Mouse (Mus musculus): Measurements from ENCODE around the gene Mef2d. TPM values are rescaled to one million over a fixed set of nuclear protein-coding genes. Genes with fewer than 3 reads are reported as not detected.

The Mef2d gene
- polyA plus RNA-seq, 1 experiment, result 60.2 TPM

DNA sequence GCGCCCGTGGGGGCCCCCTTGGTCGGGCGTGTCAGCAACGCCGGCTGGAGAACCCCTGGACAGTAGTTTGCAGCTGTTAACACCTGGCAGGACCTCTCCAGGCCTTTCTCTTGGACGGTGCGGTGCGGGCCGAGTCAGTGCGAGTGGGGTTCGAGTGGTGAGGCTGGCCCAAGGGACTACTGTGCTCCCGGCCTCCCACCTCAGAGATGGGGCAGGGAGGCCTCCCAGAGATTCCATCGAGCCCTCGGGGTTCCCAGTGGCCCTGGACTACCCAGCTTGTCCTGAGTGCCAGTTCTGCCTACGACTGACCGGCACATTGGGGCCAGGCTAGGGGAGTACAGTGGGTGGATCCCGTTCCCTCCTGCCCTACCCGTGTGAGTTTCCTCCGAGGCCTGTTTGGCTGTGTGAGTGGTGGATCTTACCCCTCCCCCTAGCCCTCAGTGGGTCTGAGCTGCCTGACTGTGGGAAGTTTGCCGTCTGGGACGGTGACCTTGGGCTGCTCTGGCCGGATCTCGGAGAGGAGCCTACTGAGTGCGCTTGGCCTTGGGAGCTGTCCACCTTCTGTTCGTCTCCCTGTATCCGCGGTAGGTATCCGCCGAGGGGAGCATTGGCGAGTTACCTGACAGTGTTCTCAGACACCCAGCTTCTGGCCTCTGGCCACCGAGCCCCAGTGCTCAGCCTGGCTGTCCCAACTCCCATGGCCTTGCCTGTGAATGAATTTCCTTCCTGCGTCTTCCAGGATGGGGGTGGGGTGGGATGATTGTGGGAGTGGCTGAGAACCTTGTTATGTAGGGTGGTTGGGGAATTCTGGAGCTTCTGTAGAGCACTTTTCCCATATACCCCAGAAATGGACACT is 972 bp downstream of the Mef2d start:
- no peak for TF ChIP-seq GATA1 (IDR thresholded peaks at IDR 0.05; ENCODE audit: borderline replicate concordance, low read length)
- TF ChIP-seq FLI1 (IDR thresholded peaks at IDR 0.05; ENCODE audit: low read length), result no peak
- Histone ChIP-seq H3K27me3 (replicated peaks) (no peaks in the 10 kb centered on the region), H3K4me1 (peaks cover 82% of the 10 kb centered on the region), H3K9me3 (no peaks in the 10 kb centered on the region), H3K36me3 (replicated peaks; ENCODE audit: low read length) (peaks cover 31% of the 10 kb centered on the region), H3K4me3 (replicated peaks) (peak overlapping the region; percentile 96)

DNA sequence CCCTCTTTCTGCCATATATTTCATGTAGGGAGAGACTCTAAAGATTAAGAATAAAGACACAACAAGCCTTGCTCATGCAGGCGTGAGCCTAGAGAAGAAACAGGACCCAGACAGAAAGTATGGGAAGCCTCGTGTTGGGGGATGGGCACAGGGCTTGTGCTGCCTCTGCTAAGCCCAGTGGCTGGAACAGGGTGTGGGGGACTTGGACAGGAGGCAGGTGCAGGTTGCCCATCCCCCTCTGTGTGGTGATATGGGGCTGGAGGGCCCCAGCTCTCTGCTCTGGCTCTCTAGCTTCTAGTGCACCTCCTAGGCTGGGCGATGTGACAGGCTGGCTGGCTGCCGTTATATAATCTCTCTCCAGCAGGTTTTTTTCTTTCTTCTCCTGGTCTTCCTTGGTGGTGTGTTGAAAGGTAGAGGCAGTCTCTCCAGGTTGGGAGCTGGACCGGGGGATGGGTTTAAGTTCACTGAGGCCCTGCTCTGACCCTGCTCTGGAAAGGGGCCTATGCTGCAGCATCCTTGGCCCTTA is 1.9 kb downstream of the Mef2d start:
- H3K27me3 ChIP-seq (replicated peaks), result no peaks in the 10 kb centered on the region
- peak overlapping the region; percentile 96 for H3K4me3 ChIP-seq (replicated peaks)
- peaks cover 39% of the 10 kb centered on the region for H3K36me3 ChIP-seq (replicated peaks; ENCODE audit: low read length)
- TF ChIP-seq FLI1 (IDR thresholded peaks at IDR 0.05; ENCODE audit: low read length) (no peak), GATA1 (IDR thresholded peaks at IDR 0.05; ENCODE audit: borderline replicate concordance, low read length) (no peak)
- no peaks in the 10 kb centered on the region for H3K9me3 ChIP-seq
- peaks cover 88% of the 10 kb centered on the region for H3K4me1 ChIP-seq

DNA sequence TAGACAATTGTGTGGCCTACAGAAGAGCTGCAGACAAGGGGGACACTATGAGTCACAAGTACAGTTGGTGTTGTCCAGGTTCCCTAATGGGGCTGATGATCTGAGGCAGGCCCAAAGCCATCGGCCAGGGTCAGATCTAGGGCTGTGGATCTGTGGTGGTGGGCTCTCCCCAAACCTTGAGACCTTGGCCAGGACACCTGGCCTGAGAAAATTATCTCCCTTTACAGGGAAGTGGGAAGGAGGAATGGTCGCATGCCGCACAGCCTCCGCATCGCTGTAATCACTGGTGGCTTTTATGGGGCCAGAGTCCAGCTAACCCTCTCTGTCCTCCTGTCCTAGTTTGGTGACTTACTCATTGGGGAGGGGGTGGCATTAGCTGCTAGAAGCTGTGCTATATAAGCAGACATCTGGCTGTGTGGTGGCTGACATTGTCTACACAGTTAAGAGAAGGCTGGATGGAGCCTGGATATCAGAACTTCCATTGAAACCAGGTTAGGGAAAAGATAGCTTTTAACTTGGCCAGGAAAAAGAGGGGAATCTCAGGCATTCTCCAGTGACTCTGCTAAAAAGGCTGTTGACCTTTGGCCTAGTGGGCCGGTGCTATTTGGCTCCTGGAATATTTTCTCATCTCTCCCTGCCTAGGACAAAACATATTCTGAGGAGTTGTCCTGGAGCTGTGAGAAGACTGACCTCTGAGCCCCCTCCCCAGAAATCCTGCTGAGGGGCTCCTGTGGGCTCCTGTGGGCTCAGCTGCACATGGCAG is 2.7 kb downstream of the Mef2d start:
- Histone ChIP-seq H3K9me3 (no peaks in the 10 kb centered on the region), H3K27me3 (replicated peaks) (no peaks in the 10 kb centered on the region), H3K36me3 (replicated peaks; ENCODE audit: low read length) (peaks cover 41% of the 10 kb centered on the region), H3K4me1 (peaks cover 88% of the 10 kb centered on the region), H3K4me3 (replicated peaks) (peak overlapping the region; percentile 96)
- no peak for TF ChIP-seq GATA1 (IDR thresholded peaks at IDR 0.05; ENCODE audit: borderline replicate concordance, low read length)
- no peak for TF ChIP-seq FLI1 (IDR thresholded peaks at IDR 0.05; ENCODE audit: low read length)

DNA sequence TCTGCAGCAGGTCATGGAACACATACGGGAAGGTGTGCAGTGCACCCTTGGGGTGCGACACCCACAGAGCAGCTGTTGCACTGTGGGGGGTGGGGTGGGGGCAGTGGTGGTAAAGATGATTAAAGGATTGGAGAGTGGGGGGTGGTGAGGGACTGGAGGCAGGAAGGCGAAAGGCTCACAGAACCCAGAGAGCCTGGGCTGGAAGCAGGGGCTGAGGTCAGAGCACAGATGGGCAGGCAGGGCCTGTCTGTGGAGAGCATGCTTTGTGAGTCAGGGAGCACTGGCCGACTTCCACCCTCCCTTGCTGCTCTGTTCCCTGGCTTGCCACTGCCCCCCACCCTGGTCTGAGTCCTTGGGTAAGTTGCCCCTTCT is 3.2 kb downstream of the Mef2d start:
- Histone ChIP-seq H3K4me1 (peaks cover 88% of the 10 kb centered on the region), H3K27me3 (replicated peaks) (no peaks in the 10 kb centered on the region), H3K4me3 (replicated peaks) (peak overlapping the region; percentile 96), H3K36me3 (replicated peaks; ENCODE audit: low read length) (peaks cover 43% of the 10 kb centered on the region), H3K9me3 (no peaks in the 10 kb centered on the region)
- TF ChIP-seq GATA1 (IDR thresholded peaks at IDR 0.05; ENCODE audit: borderline replicate concordance, low read length) (no peak), FLI1 (IDR thresholded peaks at IDR 0.05; ENCODE audit: low read length) (no peak)

DNA sequence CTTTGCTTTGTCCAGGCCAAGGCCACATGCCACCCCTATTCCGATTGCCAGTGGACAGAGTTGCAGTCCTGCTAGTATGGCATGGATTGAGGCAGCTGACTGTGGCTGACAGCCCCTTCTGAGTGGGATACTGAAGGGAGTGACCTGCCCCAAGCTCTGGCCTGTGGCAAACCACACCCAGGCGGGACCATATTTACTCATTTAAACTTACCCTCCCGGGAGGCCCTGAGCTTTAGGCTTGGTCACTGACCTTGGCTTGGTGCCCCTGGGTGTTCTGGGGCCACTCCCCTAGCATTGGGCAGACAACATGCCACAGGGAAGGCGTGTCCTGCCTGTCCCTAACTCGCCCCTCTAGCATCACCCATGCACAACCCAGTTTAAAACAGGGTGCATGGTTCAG is 3.8 kb downstream of the Mef2d start:
- no peak for TF ChIP-seq FLI1 (IDR thresholded peaks at IDR 0.05; ENCODE audit: low read length)
- peak overlapping the region; percentile 96 for H3K4me3 ChIP-seq (replicated peaks)
- H3K4me1 ChIP-seq, result peaks cover 88% of the 10 kb centered on the region
- no peaks in the 10 kb centered on the region for H3K9me3 ChIP-seq
- peaks cover 48% of the 10 kb centered on the region for H3K36me3 ChIP-seq (replicated peaks; ENCODE audit: low read length)
- H3K27me3 ChIP-seq (replicated peaks), result no peaks in the 10 kb centered on the region

DNA sequence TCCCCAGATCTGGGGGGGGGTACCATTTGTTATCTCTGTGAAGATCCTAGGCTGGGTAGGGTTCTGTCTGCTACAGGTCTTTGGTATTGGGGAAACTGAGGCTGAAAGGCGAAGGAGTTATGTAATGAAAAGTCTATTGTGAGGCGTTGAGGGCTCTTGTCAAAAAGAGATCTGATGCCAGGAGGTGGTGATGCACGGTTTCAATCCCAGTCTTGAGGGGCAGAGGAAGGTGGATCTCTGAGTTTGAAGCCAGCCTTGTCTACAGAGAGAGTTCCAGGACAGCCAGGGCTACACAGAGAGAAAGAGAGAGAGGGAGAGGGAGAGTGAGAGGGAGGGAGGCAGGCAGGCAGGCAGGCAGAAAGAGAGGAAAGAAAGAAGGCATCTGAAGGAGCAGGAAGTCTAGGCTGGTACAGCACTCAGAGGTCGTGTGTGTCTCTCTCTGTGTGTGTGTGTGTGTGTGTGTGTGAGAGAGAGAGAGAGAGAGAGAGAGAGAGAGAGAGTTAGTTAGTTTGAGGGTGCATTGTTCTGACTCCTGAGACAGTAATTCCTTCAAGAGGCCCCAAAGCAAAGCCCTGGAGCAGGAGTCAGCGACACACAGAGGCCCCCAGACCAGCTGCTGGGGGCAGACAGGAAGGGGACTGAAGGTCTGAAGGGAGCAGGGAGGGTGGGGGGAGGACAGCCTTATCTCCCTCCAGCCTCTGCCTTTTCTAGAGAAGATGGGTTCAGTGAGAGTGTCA is 4.4 kb downstream of the Mef2d start:
- H3K4me3 ChIP-seq (replicated peaks), result peak overlapping the region; percentile 81
- peaks cover 54% of the 10 kb centered on the region for H3K36me3 ChIP-seq (replicated peaks; ENCODE audit: low read length)

DNA sequence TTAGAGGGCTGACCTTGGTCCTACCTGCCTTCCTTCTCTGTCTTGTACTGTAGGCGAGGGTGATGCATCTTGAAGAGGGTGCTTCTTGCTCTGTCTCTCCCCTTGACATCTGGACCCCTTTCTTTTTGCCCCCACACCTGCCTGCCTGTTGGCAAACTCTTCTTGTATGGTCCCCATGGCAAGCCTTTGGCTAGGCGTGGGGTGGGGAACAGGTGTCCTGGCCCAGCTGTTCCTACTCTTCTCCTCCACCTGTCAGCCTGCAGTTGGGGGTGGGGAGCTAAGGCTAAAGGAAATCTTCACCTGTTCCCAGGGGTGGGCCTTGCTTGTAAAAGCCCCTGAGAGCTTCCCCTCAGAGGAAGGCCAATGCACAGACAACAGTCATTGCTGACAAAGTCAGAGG is 5.3 kb downstream of the Mef2d start:
- Histone ChIP-seq H3K27me3 (replicated peaks) (no peaks in the 10 kb centered on the region), H3K4me3 (replicated peaks) (peak overlapping the region; percentile 57), H3K9me3 (no peaks in the 10 kb centered on the region), H3K4me1 (peaks cover 93% of the 10 kb centered on the region), H3K36me3 (replicated peaks; ENCODE audit: low read length) (peaks cover 59% of the 10 kb centered on the region)
- TF ChIP-seq FLI1 (IDR thresholded peaks at IDR 0.05; ENCODE audit: low read length) (no peak), GATA1 (IDR thresholded peaks at IDR 0.05; ENCODE audit: borderline replicate concordance, low read length) (no peak)

More for the DNA sequence above, 4.4 kb downstream of the Mef2d start:
- no peak for TF ChIP-seq GATA1 (IDR thresholded peaks at IDR 0.05; ENCODE audit: borderline replicate concordance, low read length)
- no peak for TF ChIP-seq FLI1 (IDR thresholded peaks at IDR 0.05; ENCODE audit: low read length)
- H3K4me1 ChIP-seq, result peaks cover 88% of the 10 kb centered on the region
- no peaks in the 10 kb centered on the region for H3K27me3 ChIP-seq (replicated peaks)
- no peaks in the 10 kb centered on the region for H3K9me3 ChIP-seq

DNA sequence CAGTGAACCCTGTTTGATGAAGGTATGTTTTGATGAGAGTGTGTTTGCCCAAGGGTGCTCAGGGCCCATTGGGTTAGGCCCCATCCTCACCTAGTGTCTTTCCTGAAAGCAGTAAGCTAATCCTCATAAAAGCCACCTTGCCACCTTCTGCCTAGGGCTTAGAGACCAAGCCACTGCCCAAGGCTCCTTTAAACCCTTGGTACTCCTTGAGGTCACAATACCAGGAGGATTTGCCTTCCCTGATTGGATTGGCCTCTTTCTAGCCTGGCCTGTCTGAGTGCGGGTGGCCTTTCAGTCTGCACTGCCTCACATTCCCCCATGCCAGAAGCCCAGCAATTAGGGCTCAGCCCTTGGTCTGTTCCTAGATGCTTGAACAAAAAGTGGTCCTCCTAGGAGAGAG is 5.7 kb downstream of the Mef2d start:
- Histone ChIP-seq H3K4me1 (peaks cover 97% of the 10 kb centered on the region), H3K9me3 (no peaks in the 10 kb centered on the region), H3K36me3 (replicated peaks; ENCODE audit: low read length) (peaks cover 59% of the 10 kb centered on the region), H3K27me3 (replicated peaks) (no peaks in the 10 kb centered on the region), H3K4me3 (replicated peaks) (peak overlapping the region; percentile 40)
- TF ChIP-seq FLI1 (IDR thresholded peaks at IDR 0.05; ENCODE audit: low read length) (no peak), GATA1 (IDR thresholded peaks at IDR 0.05; ENCODE audit: borderline replicate concordance, low read length) (no peak)

DNA sequence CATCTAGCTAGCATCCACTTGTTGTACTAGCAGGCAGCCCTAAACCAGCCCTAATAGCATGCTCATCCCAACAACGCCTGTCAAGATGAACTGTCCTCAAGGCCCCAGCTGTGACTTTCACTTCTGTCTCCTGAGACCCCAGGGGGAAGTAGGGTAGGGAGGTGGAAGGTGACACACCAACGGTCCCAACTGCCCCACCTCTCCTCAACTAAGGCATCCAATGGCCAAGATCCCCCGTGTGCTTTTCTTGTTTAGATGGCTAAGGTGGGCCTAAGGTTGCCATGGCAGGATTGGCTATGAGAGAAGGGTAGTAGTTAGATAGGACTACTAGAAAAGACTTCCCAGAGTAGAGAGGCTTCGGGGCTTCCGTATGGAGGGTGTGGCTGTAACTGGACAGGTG is 6.2 kb downstream of the Mef2d start:
- H3K36me3 ChIP-seq (replicated peaks; ENCODE audit: low read length), result peaks cover 63% of the 10 kb centered on the region
- H3K9me3 ChIP-seq, result no peaks in the 10 kb centered on the region
- TF ChIP-seq FLI1 (IDR thresholded peaks at IDR 0.05; ENCODE audit: low read length) (no peak), GATA1 (IDR thresholded peaks at IDR 0.05; ENCODE audit: borderline replicate concordance, low read length) (no peak)
- H3K27me3 ChIP-seq (replicated peaks), result no peaks in the 10 kb centered on the region
- peaks cover 100% of the 10 kb centered on the region for H3K4me1 ChIP-seq
- peak overlapping the region; percentile 87 for H3K4me3 ChIP-seq (replicated peaks)
